Mouse (Mus musculus): ENCODE measurements at regions not wholly inside any gene's neighbourhood (a gene's known extent, or its start where the extent isn't known, plus 50 kb on each side); places are given as distances from the start of the nearest gene placed in this dataset.

DNA sequence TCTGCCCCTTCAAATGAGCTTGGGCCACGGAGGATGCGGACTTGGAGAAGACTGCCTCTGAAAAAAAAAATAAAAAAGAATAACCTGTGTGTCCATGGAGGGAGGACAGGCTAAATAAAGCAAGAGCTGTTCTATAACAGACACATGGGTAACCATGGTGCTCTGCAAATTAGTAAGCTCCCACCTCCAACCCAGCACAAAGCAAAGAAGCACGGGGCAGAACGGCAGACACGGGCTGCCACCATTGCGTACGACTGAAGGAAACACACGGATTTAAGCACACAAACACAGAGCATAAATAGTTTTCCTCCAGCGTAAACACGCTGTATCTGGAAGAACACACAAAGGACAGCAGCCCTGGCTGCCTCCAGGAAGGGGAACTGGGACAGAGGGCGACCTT lies 101.9 kb upstream of the Syt13 start:
- no peaks in the 10 kb centered on the region for H3K79me2 ChIP-seq (ENCODE audit: inconsistent target)
- no peaks in the 10 kb centered on the region for H3K36me3 ChIP-seq (ENCODE audit: inconsistent target)
- H3K27ac ChIP-seq: no peak overlapping the region
- H3K4me3 ChIP-seq (ENCODE audit: inconsistent target): no peak overlapping the region
- 59% methylated on average over 11 of the region's 11 CpGs for WGBS (ENCODE audit: missing documents)

DNA sequence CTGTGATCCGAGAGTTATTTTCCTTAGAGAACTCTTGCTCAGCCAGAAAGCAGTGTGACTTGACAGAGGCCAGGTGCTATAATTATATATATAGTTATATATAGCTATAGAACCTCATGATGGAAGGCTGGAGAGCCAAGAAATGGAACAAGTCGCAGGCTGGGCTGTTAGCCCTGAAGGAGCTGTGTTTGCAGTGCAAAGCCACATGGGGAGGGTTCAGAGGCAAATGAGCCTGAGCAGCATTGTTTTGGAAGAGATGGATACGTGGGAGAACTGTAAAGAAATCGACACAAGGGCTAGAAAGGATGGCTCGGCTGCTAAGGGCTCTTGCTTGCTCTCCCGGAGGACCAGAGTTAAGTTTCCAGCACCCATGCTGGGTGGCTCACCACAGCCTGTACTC lies 95.3 kb upstream of the Syt13 start:
- H3K4me3 ChIP-seq (ENCODE audit: inconsistent target): no peak overlapping the region

DNA sequence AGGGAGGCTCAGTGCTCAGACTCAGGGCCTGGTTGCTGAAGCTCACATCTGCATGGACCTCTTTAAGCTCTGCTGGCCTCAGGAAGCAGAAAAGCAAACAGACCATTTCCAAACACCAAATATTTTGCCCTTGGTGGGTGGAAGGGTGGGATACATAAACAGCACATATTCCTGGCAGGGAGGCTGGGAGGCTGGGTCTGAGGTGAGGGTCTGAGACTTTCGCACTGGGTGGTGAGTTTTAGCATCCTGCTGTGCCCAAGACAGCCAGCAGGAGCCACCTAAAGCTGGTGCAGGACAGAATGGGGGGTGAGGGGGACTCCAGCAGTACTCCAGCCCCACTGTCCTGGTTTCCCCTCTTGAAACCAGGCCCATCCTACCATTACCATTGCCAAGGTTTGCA lies 90.6 kb upstream of the Syt13 start:
- Histone ChIP-seq H3K36me3 (ENCODE audit: inconsistent target) (no peaks in the 10 kb centered on the region), H3K27ac (no peak overlapping the region), H3K79me2 (ENCODE audit: inconsistent target) (no peaks in the 10 kb centered on the region), H3K4me3 (ENCODE audit: inconsistent target) (no peak overlapping the region)
- 100% methylated on average over 1 of the region's 1 CpGs for WGBS (ENCODE audit: missing documents)

More for the DNA sequence above, 95.3 kb upstream of the Syt13 start:
- Histone ChIP-seq H3K79me2 (ENCODE audit: inconsistent target) (no peaks in the 10 kb centered on the region), H3K36me3 (ENCODE audit: inconsistent target) (no peaks in the 10 kb centered on the region), H3K27ac (no peak overlapping the region)
- 89% methylated on average over 6 of the region's 6 CpGs for WGBS (ENCODE audit: missing documents)

DNA sequence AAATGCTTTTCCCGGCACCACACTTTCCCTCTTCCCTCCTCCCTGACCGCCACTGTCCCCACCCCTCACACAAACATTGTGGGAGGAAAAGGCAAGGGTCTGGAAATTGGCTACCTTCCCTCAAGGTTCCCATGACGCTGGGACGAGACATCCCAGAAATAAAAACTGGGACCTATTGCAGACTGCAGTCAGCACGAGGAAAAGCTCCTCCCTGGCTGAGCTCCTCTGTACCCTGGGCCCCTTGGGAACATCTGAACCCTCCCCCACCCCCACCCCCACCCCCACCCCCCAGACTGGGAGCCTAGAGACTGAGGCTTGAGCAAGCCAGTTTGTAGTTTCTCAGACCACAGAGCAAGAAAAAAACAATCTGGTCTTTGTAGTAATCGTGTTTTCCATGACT lies 89.5 kb upstream of the Syt13 start:
- Histone ChIP-seq H3K36me3 (ENCODE audit: inconsistent target) (no peaks in the 10 kb centered on the region), H3K27ac (no peak overlapping the region), H3K79me2 (ENCODE audit: inconsistent target) (no peaks in the 10 kb centered on the region), H3K4me3 (ENCODE audit: inconsistent target) (no peak overlapping the region)
- 62% methylated on average over 6 of the region's 6 CpGs for WGBS (ENCODE audit: missing documents)

DNA sequence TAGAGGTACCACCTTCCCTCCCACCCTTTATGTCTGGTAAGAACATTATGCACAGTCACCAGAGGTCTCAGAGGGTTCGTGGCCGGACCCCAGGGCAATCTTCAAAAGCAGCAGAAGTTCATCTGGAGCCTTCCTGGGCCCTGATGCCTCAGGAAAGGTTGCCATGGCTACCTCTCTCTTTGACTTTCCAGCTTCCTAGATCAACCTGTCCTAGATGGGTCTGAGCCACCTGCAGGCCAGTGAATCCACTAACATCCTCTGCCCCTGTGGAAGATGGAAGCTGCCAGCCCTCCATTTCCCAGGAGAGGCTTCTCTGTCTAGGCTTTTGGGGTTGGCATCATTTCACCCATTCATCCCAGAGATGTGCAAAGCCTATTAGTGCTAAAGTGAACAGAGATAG lies 84.8 kb upstream of the Syt13 start:
- H3K4me3 ChIP-seq (ENCODE audit: inconsistent target): no peak overlapping the region
- no peak overlapping the region for H3K27ac ChIP-seq
- WGBS (ENCODE audit: missing documents): 90% methylated on average over 2 of the region's 2 CpGs
- H3K36me3 ChIP-seq (ENCODE audit: inconsistent target): no peaks in the 10 kb centered on the region
- H3K79me2 ChIP-seq (ENCODE audit: inconsistent target): no peaks in the 10 kb centered on the region

DNA sequence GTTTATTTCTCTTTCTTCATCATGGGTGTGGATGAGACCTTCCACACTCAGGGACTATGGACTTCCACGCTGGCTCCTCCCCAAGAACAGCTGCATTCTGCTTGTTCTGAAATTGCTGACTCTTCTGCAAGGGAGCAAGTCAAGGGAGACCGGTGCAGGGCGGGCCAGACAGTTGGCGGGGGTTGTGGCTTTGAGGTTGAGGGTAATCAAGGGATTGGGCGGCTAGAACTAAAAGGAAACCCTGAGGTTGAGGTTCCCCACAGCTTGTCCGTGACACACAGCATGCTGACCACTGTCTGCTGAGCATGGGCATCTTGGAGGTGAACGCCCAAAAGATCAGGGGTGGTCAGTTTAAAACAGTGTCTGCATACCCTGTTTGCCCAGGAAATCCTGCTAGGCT lies 83.1 kb upstream of the Syt13 start:
- Histone ChIP-seq H3K4me3 (ENCODE audit: inconsistent target) (no peak overlapping the region), H3K36me3 (ENCODE audit: inconsistent target) (no peaks in the 10 kb centered on the region), H3K79me2 (ENCODE audit: inconsistent target) (no peaks in the 10 kb centered on the region), H3K27ac (no peak overlapping the region)
- 2% methylated on average over 7 of the region's 7 CpGs for WGBS (ENCODE audit: missing documents)

DNA sequence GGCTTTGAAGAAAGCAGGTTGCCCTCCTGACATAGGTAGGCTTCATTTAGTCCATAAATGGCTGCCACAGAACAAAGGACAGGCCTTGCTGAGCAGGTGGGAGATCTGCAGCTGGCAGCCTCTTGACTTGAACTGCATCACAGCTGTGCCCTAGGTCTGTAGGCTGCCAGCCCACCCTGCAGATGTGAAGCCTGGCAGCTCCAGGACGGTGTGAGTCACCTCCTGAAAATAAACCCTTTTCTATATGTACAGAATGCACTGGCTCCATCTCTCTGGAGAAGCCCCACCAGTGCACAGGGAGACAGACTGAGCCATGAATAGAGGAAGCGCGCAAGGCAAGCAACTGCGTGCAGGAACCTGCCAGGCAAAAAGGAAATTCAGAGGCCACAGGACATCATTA lies 78.7 kb upstream of the Syt13 start:
- H3K36me3 ChIP-seq (ENCODE audit: inconsistent target): no peaks in the 10 kb centered on the region
- no peak overlapping the region for H3K27ac ChIP-seq
- no peak overlapping the region for H3K4me3 ChIP-seq (ENCODE audit: inconsistent target)
- WGBS (ENCODE audit: missing documents): 11% methylated on average over 4 of the region's 4 CpGs
- no peaks in the 10 kb centered on the region for H3K79me2 ChIP-seq (ENCODE audit: inconsistent target)

DNA sequence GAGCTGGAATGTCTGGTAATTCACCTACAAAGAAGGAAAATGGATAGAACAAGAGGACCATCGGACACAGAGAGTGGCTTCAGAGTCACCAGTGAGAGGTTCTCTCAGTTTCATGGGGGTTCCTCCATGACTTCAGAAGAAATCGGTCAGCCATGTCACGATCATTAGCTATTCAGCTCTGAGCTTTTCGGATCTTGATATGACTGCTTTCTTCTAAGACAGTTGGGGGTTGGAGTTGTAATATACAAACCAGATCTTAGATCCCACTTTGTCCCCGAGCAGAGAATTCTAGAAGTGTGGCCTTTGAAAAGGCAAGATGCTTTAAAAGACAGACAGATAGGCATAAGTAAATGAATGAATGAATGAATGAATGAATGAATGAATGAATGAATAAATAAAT lies 76.9 kb upstream of the Syt13 start:
- 90% methylated on average over 5 of the region's 5 CpGs for WGBS (ENCODE audit: missing documents)
- Histone ChIP-seq H3K4me3 (ENCODE audit: inconsistent target) (no peak overlapping the region), H3K79me2 (ENCODE audit: inconsistent target) (no peaks in the 10 kb centered on the region), H3K36me3 (ENCODE audit: inconsistent target) (no peaks in the 10 kb centered on the region), H3K27ac (no peak overlapping the region)

DNA sequence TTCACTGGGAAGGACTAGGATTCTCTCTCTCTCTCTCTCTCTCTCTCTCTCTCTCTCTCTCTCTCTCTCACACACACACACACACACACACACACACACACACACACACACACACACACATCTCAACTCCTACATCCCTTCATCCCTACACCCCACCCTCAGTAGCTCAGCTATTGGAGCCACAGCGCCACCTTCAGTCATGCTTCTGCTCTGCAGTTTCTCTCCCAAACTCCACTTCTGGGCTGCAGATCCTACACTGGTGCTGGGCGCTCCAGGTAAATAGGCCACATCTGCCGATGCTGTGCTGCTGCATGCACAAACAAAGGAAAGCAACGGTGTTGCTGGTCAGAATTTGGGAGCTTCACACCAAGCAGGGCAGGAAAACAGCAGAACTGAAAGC lies 74.9 kb upstream of the Syt13 start:
- H3K36me3 ChIP-seq (ENCODE audit: inconsistent target): no peaks in the 10 kb centered on the region
- H3K79me2 ChIP-seq (ENCODE audit: inconsistent target): no peaks in the 10 kb centered on the region
- no peak overlapping the region for H3K27ac ChIP-seq
- WGBS (ENCODE audit: missing documents): 33% methylated on average over 4 of the region's 4 CpGs
- no peak overlapping the region for H3K4me3 ChIP-seq (ENCODE audit: inconsistent target)

DNA sequence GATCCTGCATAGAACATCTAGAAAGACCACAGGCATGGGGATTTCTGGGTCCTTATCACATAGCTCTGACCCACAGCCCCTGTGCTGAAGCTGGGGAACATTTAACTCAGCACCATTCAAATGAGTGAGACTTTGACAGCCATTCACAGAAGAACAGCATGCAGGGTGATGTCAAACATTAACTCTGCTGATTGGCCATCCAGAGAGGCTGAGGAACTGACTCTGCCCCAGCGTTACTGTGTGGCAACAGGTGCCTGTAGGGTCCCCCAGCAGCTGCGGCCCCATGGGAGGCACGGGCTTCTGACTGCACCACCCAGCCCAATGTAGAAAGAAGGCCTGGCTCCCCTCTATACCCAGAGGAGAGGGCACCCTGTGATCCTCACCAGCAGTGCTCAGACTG lies 73.3 kb upstream of the Syt13 start:
- H3K4me3 ChIP-seq (ENCODE audit: inconsistent target): no peak overlapping the region
- no peaks in the 10 kb centered on the region for H3K79me2 ChIP-seq (ENCODE audit: inconsistent target)
- 33% methylated on average over 3 of the region's 3 CpGs for WGBS (ENCODE audit: missing documents)
- H3K36me3 ChIP-seq (ENCODE audit: inconsistent target): no peaks in the 10 kb centered on the region
- no peak overlapping the region for H3K27ac ChIP-seq

DNA sequence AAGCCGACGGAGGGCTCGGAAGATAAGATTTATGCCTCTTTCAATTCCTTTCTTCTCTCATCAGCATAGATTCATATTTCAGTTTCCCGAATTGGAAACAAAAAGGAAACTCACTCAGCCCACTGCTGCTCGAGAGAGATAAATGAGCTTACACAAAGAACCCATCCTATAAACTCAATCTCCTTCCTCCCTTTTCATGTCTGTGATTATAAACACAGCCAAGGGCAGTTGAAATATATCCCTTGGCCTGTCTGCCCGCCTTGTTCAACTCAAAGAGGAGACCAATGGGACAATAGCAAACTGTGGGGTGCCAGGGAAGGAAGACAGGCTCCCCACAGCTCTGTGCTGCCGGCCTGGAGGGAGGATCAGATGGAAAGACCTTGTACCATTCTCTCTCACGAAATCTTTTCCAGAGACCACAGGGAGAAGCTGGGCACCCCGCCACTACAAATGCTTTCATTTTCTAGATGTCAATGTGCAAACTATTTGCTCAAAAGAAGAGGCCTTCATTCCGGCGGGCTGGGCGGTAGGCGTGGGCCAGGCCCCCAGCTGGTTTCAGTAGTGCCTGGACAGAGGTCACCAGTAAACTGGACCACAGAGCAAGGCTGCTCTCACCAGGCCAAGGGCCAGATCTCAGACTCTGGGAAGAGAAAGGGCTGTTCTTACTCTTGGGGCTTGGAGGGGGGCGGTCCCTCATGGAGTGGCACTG lies 69.7 kb upstream of the Syt13 start:
- H3K27ac ChIP-seq: no peak overlapping the region
- no peaks in the 10 kb centered on the region for H3K79me2 ChIP-seq (ENCODE audit: inconsistent target)
- H3K36me3 ChIP-seq (ENCODE audit: inconsistent target): no peaks in the 10 kb centered on the region
- H3K4me3 ChIP-seq (ENCODE audit: inconsistent target): no peak overlapping the region
- WGBS (ENCODE audit: missing documents): 82% methylated on average over 14 of the region's 14 CpGs

DNA sequence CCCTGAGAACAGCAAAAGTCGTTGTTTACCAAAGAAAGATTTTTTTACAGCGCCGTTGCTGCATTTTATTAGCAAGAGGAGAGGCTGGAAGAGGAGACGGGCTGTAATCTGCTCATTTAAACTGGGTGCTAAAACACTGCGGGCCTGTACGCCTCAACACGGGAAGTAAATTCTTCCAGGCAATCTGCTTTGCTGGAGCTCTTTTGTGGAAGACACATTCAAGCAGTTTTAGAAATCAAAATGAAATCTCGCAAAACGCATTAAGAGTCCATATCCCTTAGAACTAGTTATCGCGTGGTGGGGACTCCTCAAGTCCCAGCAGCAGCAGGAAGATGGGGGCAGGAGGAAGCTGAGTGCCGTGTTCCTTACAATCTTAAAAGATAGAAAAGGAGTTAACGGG lies 65.9 kb upstream of the Syt13 start:
- Histone ChIP-seq H3K27ac (no peak overlapping the region), H3K79me2 (ENCODE audit: inconsistent target) (no peaks in the 10 kb centered on the region), H3K36me3 (ENCODE audit: inconsistent target) (no peaks in the 10 kb centered on the region), H3K4me3 (ENCODE audit: inconsistent target) (no peak overlapping the region)
- 78% methylated on average over 13 of the region's 13 CpGs for WGBS (ENCODE audit: missing documents)

DNA sequence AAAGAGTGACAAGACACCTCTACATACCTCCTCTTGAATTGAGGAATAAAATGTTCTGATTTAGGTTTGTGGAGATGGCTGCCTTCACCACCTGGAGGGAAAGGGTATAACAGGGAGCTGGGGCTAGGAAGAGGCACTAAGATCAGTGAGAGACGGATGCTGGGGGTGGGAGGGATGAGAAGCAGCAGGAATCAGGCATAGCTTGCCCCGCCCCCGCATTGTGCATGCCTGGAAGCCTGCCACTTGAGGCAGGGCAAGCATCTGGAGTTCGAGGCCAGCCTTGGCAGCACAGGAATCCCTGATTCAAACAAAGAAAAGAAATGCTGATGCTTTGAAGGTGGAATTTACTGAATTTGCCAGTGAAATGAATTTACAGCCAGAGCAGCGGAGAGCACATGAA lies 63.6 kb upstream of the Syt13 start:
- Histone ChIP-seq H3K4me3 (ENCODE audit: inconsistent target) (no peak overlapping the region), H3K27ac (no peak overlapping the region), H3K36me3 (ENCODE audit: inconsistent target) (no peaks in the 10 kb centered on the region), H3K79me2 (ENCODE audit: inconsistent target) (no peaks in the 10 kb centered on the region)
- WGBS (ENCODE audit: missing documents): 75% methylated on average over 5 of the region's 5 CpGs

DNA sequence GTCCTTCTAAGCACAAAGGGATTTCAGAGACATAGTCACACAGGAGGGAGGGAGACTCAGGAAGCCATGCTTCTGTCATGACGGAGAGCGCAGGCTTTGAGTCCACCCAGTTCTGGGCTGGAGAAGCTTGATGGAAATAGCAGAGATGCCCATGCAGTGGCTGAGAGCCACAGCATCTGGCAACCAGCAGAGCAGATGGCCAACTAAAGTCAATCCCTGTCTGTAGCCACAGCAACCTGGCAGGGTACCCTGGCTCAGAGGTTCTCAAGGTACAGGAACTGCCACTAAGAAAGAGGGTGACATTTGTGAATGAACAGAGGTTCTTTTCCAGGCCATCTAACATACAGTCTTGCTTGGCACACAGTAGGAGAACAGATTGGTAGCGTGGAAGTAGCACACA lies 61.7 kb upstream of the Syt13 start:
- H3K4me3 ChIP-seq (ENCODE audit: inconsistent target): no peak overlapping the region
- no peaks in the 10 kb centered on the region for H3K36me3 ChIP-seq (ENCODE audit: inconsistent target)
- H3K79me2 ChIP-seq (ENCODE audit: inconsistent target): no peaks in the 10 kb centered on the region
- H3K27ac ChIP-seq: no peak overlapping the region
- WGBS (ENCODE audit: missing documents): 82% methylated on average over 3 of the region's 3 CpGs

DNA sequence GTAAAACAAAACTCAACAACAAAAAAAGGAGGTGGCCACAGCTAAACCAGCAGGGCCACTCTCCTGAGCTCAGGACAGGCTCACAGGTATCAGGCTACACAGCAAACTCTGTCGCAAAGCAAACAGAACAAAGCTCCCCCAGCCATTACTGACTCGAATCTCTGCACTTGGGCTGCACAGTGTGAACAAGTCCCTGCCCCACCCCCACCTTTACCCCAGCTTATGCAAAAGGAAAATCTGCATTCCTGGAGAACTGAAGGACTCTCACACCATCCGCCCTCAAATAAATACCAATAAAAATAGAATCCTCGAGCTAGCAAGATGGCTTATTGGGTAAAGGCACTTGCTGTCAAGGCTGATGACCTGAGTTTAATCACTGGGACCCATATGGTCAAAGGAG lies 60.6 kb upstream of the Syt13 start:
- H3K36me3 ChIP-seq (ENCODE audit: inconsistent target): no peaks in the 10 kb centered on the region
- no peak overlapping the region for H3K27ac ChIP-seq
- 87% methylated on average over 4 of the region's 4 CpGs for WGBS (ENCODE audit: missing documents)

DNA sequence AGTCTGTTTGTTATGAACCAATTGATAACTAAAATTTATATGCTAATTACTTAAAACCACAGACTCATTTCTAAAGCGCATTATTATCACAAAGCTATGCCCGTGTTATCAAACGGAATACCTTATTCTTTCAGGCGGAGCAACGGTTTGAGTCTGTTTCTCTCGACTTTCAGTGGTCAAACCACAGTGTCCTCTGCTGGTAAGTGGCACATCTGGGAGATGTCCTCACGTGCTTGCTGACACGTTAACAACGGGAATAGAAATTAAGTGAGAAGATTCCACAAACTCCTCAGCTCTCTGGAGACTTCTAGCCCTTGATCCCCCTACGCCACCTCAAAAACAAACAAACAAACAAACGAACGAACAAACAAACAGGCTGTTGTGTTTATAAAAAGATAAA lies 58.9 kb upstream of the Syt13 start:
- no peak overlapping the region for H3K27ac ChIP-seq
- H3K36me3 ChIP-seq (ENCODE audit: inconsistent target): no peaks in the 10 kb centered on the region
- no peaks in the 10 kb centered on the region for H3K79me2 ChIP-seq (ENCODE audit: inconsistent target)
- H3K4me3 ChIP-seq (ENCODE audit: inconsistent target): no peak overlapping the region
- WGBS (ENCODE audit: missing documents): 68% methylated on average over 12 of the region's 12 CpGs

More for the DNA sequence above, 60.6 kb upstream of the Syt13 start:
- Histone ChIP-seq H3K4me3 (ENCODE audit: inconsistent target) (no peak overlapping the region), H3K79me2 (ENCODE audit: inconsistent target) (no peaks in the 10 kb centered on the region)

All from macrophage (primary cell).